Mouse (Mus musculus): ENCODE measurements around the gene Rap1gds1. TPM values are rescaled to one million over a fixed set of nuclear protein-coding genes. Genes with fewer than 3 reads are reported as not detected.

Rap1gds1 gene
- polyA plus RNA-seq (2012; rRNA removed; ENCODE audit: low replicate concordance), result 5.1 and 6.8 TPM in 2 replicates

DNA sequence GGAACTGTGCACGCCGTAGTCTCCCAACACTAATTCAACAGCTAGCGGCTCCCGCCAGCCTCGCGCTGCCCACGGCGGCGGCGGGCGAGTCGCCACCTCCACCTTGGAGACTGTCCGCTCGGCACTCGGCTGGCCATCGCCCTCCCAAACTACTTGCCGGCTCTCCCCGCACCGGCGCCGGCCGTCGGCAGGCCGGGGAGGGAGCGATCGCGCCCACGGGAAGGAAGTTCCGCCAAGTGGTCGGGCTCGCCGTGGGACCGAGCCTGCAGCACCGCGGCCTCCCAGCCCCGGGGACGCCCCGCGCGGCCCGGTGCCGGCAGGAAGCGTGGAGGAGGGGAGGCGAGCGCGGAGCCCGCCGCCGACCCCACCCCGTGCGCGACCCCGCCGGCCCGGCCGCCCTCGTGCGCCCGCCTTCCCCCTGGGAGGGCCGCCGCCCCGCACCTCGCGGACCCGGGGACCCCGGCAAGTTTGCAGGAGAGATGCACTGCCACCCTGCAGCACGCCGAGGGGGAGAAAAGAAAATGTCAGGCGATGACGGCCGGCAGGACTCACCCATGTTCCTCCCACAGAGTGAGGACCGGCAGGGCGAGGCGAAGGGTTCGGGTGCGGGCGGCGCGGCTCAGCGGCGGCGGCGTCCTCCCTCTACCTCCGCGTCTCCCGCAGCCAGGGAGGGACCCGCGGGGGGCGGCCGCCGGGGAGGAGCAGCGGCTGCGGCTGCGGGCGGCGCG lies at the start of gene Rap1gds1:
Rap1gds1 (minus strand) TSS at position 718 of the 728 bp plus-strand sequence.

Other genes starting within 250 kb of the Rap1gds1 start
- not detected in 2 replicates for gene Stpg2, start 130.5 kb upstream of the Rap1gds1 start, polyA plus RNA-seq (2012; rRNA removed; ENCODE audit: low replicate concordance)

Measured in duodenum, adult 2 months (tissue).